Mouse (Mus musculus) neutrophil, adult 59 days (primary cell): Measurements from ENCODE around the gene Vps53. TPM values are rescaled to one million over a fixed set of nuclear protein-coding genes. Genes with fewer than 3 reads are reported as not detected.

Experiments
- total RNA-seq, 2 experiments: library from RNA; stranded (reverse); gene quantifications; 1 replicate in 1 of 2; 2 replicates in 1 of 2; pipeline ENCODE4 v1.2.4; 2023

The Vps53 gene
- 10 to 100 TPM; 39.2 to 41.0 TPM for total RNA-seq

GRCm38 (mm10) chr11:76179495-76180145 is at the start of gene Vps53, which contains the start of gene Fam57a:
Gene Vps53 (minus strand): TSS chr11:76179647.
Gene Fam57a (plus strand): TSS chr11:76179671.

GRCm38 (mm10) chr11:76217390-76217800 is 37.9 kb upstream of the Vps53 start, which contains the start of the genes Dbil5 and Gemin4:
Gene Dbil5 (plus strand): TSS chr11:76217608.
Gene Gemin4 (minus strand): TSS chr11:76217664.

GRCm38 (mm10) chr11:76027139-76028071 is 152.0 kb downstream of the Vps53 start, which contains the start of gene Rflnb:
Gene Rflnb (minus strand): TSS chr11:76027782.

GRCm38 (mm10) chr11:75999440-76000155 is 179.8 kb downstream of the Vps53 start, which contains the start of gene 1700016K19Rik:
Gene 1700016K19Rik (plus strand): TSS chr11:75999912.

Other genes starting within 250 kb of the Vps53 start
- 1 to 10 TPM; 2.5 to 2.9 TPM for gene Rph3al, start 241.2 kb downstream of the Vps53 start, total RNA-seq
- not detected for gene 1700016K19Rik, start 179.7 kb downstream of the Vps53 start, total RNA-seq
- 100 to 1,000 TPM; 166 to 173 TPM for gene Rflnb, start 151.9 kb downstream of the Vps53 start, total RNA-seq
- 1 to 10 TPM; 1.1 to 1.2 TPM for gene Fam57a, start within 50 bp of the Vps53 start, total RNA-seq
- under 1 TPM in 1 of 2 experiments, not detected in 1; 0.97 TPM for gene Dbil5, start 38.0 kb upstream of the Vps53 start, total RNA-seq
- 1 to 10 TPM in 1 of 2 experiments, not detected in 1; 1.1 TPM for gene Gemin4, start 38.0 kb upstream of the Vps53 start, total RNA-seq
- gene Mrm3, start 64.1 kb upstream of the Vps53 start, total RNA-seq: 1 to 10 TPM; 2.4 to 4.6 TPM
- gene Glod4, start 64.1 kb upstream of the Vps53 start, total RNA-seq: 10 to 100 TPM; 27.9 to 28.0 TPM
- 10 to 100 TPM; 20.1 to 22.9 TPM for gene Nxn, start 219.5 kb upstream of the Vps53 start, total RNA-seq
- gene Timm22, start 227.3 kb upstream of the Vps53 start, total RNA-seq: 10 to 100 TPM in 1 of 2 experiments, 1 to 10 TPM in 1; 9.3 to 11.9 TPM